Mouse (Mus musculus) central nervous system, embryonic 18 days (tissue): ENCODE measurements around the gene Smc5. TPM values are rescaled to one million over a fixed set of nuclear protein-coding genes. Genes with fewer than 3 reads are reported as not detected.

ENCODE experiments used
- polyA plus RNA-seq: library from polyadenylated mRNA; depleted of rRNA; stranded (reverse); fragments of >200 nt; gene quantifications from 2 replicates; pipeline ENCODE4 v1.2.3, GENCODE M21; 2012; rRNA removed

Smc5 gene
- 45.1 and 47.1 TPM in 2 replicates for polyA plus RNA-seq

GRCm38 (mm10) chr19:23273355-23274053 is at the start of gene Smc5:
TSS of gene Smc5 (minus strand) at chr19:23273897.

Other genes with a start within 250 kb of the Smc5 start
- 6.1 and 6.4 TPM in 2 replicates for gene Klf9, start 132.7 kb downstream of the Smc5 start, polyA plus RNA-seq
- 1.4 and 2.1 TPM in 2 replicates for gene Mamdc2, start 174.5 kb upstream of the Smc5 start, polyA plus RNA-seq